Mouse (Mus musculus) kidney, postnatal 0 days (tissue): ENCODE results near the gene Whrn. TPM values are rescaled to one million over a fixed set of nuclear protein-coding genes. Genes with fewer than 3 reads are reported as not detected.

Source experiments
- ATAC-seq: fragments of 200-750 bp; cut with Nextera tagmentation; replicated peaks from 2 replicates; pipeline ENCODE4 v1.8.0; 2017; ENCODE audit warnings: low read depth, moderate number of reproducible peaks, moderate TSS enrichment, moderate library complexity; ENCODE audit not compliant: low FRiP score
- DNase-seq: peaks from one replicate; pipeline ENCODE4 v3.0.0-alpha.2; 2016; ENCODE audit warnings: low spot score
- H3K27ac ChIP-seq: fragments of 300-500 bp; sonication (generic); 2 replicates; pipeline ENCODE4 v1.5.1; 2014; ENCODE audit warnings: mild to moderate bottlenecking
- H3K27me3 ChIP-seq: fragments of 300-500 bp; sonication (generic); 2 replicates; pipeline ENCODE4 v1.6.1; 2014; ENCODE audit warnings: low read length, mixed read lengths; ENCODE audit not compliant: insufficient read depth
- H3K36me3 ChIP-seq: fragments of 300-500 bp; sonication (generic); 2 replicates; pipeline ENCODE4 v1.6.1; 2014; ENCODE audit warnings: low read length, mixed read lengths; ENCODE audit not compliant: insufficient read depth
- H3K4me1 ChIP-seq: fragments of 300-500 bp; sonication (generic); replicated peaks from 2 replicates; pipeline ENCODE4 v1.6.1; 2014; ENCODE audit warnings: antibody characterized with exemption, low read length, mixed read lengths; ENCODE audit not compliant: insufficient read depth
- H3K4me2 ChIP-seq: fragments of 300-500 bp; sonication (generic); 2 replicates; pipeline ENCODE4 v1.6.1; 2014; ENCODE audit warnings: mild to moderate bottlenecking, low read length, moderate library complexity, mixed read lengths
- H3K4me3 ChIP-seq: fragments of 300-500 bp; sonication (generic); replicated peaks from 2 replicates; pipeline ENCODE4 v1.5.1; 2014; ENCODE audit warnings: low read depth, low read length
- H3K9ac ChIP-seq: fragments of 300-500 bp; sonication (generic); 2 replicates; pipeline ENCODE4 v1.6.1; 2014; ENCODE audit warnings: low read depth, low read length
- H3K9me3 ChIP-seq: fragments of 300-500 bp; sonication (generic); replicated peaks from 2 replicates; pipeline ENCODE4 v1.6.1; 2016; ENCODE audit warnings: low read length, inconsistent platforms, mixed read lengths
- CTCF ChIP-seq: IDR thresholded peaks from 2 replicates; pipeline ENCODE4 v1.5.1; 2016; ENCODE audit warnings: antibody characterized with exemption, low read depth, mild to moderate bottlenecking, moderate library complexity
- WGBS: fragments of 180-500 bp; shearing (Covaris S2); extraction: QIAGEN DNeasy Blood & Tissue Kit; methylation state at CpG from one replicate; pipeline ENCODE4 v1.1.7; 2014; 5-methylcytosine and 5-hydroxymethylcytosine counted together
- polyA plus RNA-seq: library from polyadenylated mRNA; unstranded; fragments of >200 nt; fragmentation: Nextera tagmentation; extraction: Ambion mirVana; gene quantifications from 2 replicates; pipeline ENCODE4 v1.2.1, GENCODE M21; 2015

Whrn gene
- polyA plus RNA-seq, 1 experiment from 2014 or later: 3.4 TPM

DNA sequence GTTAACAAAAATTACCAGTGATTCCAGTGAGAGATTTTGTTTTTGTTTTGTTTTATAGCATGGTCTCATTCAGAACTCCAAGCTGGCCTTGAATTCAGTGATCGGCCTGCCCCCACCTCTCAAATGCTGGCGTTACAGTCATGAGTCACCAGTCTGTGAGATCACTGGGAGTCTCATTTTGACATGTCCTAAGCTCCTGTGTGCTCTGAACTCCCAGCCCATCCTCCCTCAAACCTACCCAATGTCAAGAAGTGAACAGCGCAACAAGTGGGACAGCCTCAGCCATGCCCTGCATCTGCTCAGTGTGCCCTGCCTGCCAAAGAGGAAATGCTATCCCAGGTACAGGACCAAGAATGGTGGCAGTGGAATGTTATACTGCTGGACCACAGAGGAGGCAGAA, 110.5 kb downstream of the Whrn start:
- Histone ChIP-seq H3K4me1 (no peaks in the 10 kb centered on the region), H3K27ac (no peak overlapping the region), H3K9me3 (no peaks in the 10 kb centered on the region), H3K36me3 (peaks cover 29% of the 10 kb centered on the region), H3K4me3 (no peak overlapping the region), H3K9ac (no peak overlapping the region), H3K4me2 (no peak overlapping the region), H3K27me3 (no peaks in the 10 kb centered on the region)
- no peak for DNase-seq
- no peak for ATAC-seq
- 94% methylated on average over 3 of the region's 3 CpGs for WGBS
- TF ChIP-seq CTCF: no peak

- Histone ChIP-seq H3K4me1 (no peaks in the 10 kb centered on the region), H3K36me3 (peaks cover 38% of the 10 kb centered on the region), H3K4me2 (no peak overlapping the region), H3K9me3 (no peaks in the 10 kb centered on the region), H3K4me3 (no peak overlapping the region), H3K27me3 (no peaks in the 10 kb centered on the region), H3K27ac (no peak overlapping the region), H3K9ac (no peak overlapping the region)
- no peak for TF ChIP-seq CTCF
- no peak for ATAC-seq
- DNase-seq: no peak
- WGBS: 90% methylated on average over 4 of the region's 4 CpGs
Observed at GRCm38 (mm10) chr4:63384262-63384661, 111.5 kb downstream of the Whrn start.

- no peaks in the 10 kb centered on the region for H3K27me3 ChIP-seq
- no peaks in the 10 kb centered on the region for H3K9me3 ChIP-seq
- no peak overlapping the region for H3K4me3 ChIP-seq
- 73% methylated on average over 12 of the region's 12 CpGs for WGBS
- peaks cover 45% of the 10 kb centered on the region for H3K36me3 ChIP-seq
- no peak overlapping the region for H3K27ac ChIP-seq
- no peak for TF ChIP-seq CTCF
- H3K4me1 ChIP-seq: no peaks in the 10 kb centered on the region
- H3K4me2 ChIP-seq: no peak overlapping the region
- DNase-seq (no peak), ATAC-seq (no peak)
- H3K9ac ChIP-seq: no peak overlapping the region
Observed at GRCm38 (mm10) chr4:63383474-63383873, 112.3 kb downstream of the Whrn start.

DNA sequence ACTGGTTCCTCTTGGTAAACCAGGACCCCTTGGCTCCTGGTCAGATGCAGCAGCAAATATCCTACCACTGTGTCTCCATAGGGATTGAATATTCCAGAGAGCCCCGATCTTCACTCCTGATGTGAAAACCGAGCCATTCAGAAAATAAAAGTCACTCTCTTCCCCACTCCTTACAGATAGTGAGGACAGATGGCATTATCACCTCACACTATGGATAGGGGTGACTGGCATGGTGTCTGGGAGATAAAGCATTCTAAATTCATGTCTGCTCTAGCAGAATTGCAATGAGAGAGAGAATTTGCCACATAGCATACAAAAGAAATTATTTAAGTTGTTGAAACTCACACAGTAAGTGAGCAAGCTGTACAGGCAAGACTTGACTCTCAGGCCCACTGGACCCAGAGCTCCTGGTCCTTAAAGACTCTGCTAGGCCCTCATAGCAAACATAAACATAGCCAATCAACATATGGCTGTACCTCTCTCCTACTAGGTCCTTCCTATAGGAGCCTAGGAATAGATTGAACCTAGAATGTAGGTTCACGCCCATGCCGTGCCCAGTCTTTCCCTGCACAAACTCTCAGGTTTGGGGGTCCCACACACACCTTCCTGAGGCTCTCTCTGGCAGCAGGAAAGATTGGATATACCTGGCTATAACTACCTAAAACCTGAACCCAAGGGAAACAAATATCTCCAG, 113.0 kb downstream of the Whrn start:
- Histone ChIP-seq H3K9ac (no peak overlapping the region), H3K4me3 (no peak overlapping the region), H3K4me1 (no peaks in the 10 kb centered on the region), H3K36me3 (peaks cover 45% of the 10 kb centered on the region), H3K4me2 (no peak overlapping the region), H3K27me3 (no peaks in the 10 kb centered on the region), H3K27ac (no peak overlapping the region), H3K9me3 (no peaks in the 10 kb centered on the region)
- WGBS: 85% methylated on average over 4 of the region's 4 CpGs
- TF ChIP-seq CTCF: no peak
- no peak for ATAC-seq
- no peak for DNase-seq

- Histone ChIP-seq H3K4me2 (no peak overlapping the region), H3K36me3 (peaks cover 46% of the 10 kb centered on the region), H3K4me3 (no peak overlapping the region), H3K4me1 (no peaks in the 10 kb centered on the region), H3K9me3 (no peaks in the 10 kb centered on the region), H3K27ac (no peak overlapping the region), H3K27me3 (no peaks in the 10 kb centered on the region), H3K9ac (no peak overlapping the region)
- DNase-seq (no peak), ATAC-seq (no peak)
- WGBS: 73% methylated on average over 7 of the region's 7 CpGs
- peak; percentile 54; the same call in 1 of the 2 replicates for TF ChIP-seq CTCF
Observed at GRCm38 (mm10) chr4:63377483-63377882, 118.3 kb downstream of the Whrn start.

DNA sequence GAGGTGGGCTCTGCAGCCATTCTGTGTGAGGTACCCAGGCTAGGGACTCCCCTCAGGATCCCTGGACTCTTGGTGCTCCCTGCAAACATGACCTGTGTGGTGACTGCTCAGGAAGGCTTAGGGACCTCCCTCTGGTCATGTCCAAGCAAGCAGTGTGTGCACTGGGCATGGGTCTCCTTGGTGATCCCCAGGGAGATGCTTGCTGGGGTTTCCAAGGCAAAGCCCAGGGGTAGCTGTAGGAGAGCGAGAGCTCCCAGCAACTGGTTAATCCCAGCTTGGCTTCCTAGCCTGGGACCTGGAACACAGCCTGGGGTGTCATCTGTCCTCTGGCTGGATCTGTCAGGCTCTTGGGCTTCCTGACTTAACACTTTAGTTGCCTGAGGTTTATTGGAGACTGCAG, 120.4 kb downstream of the Whrn start:
- no peak overlapping the region for H3K9ac ChIP-seq
- H3K9me3 ChIP-seq: no peaks in the 10 kb centered on the region
- ATAC-seq: no peak
- H3K4me3 ChIP-seq: no peak overlapping the region
- WGBS: 50% methylated on average over 1 of the region's 1 CpGs
- no peaks in the 10 kb centered on the region for H3K27me3 ChIP-seq
- DNase-seq: no peak
- no peak overlapping the region for H3K27ac ChIP-seq
- H3K36me3 ChIP-seq: peaks cover 33% of the 10 kb centered on the region
- no peaks in the 10 kb centered on the region for H3K4me1 ChIP-seq
- TF ChIP-seq CTCF: no peak
- no peak overlapping the region for H3K4me2 ChIP-seq

GRCm38 (mm10) chr4:63374331-63374730, 121.5 kb downstream of the Whrn start:
- TF ChIP-seq CTCF: no peak
- Histone ChIP-seq H3K4me1 (no peaks in the 10 kb centered on the region), H3K9me3 (no peaks in the 10 kb centered on the region), H3K27ac (no peak overlapping the region), H3K4me3 (no peak overlapping the region), H3K27me3 (no peaks in the 10 kb centered on the region), H3K36me3 (peaks cover 24% of the 10 kb centered on the region), H3K9ac (no peak overlapping the region), H3K4me2 (no peak overlapping the region)
- DNase-seq (no peak), ATAC-seq (no peak)
- WGBS: 60% methylated on average over 12 of the region's 12 CpGs
